13 mouse cellular contexts compared by ENCODE assay signal in genomic region chr11:100816801-100817200, GRCm38 (mm10). TPM values are rescaled to one million over a fixed set of nuclear protein-coding genes. Genes with fewer than 3 reads are reported as not detected.
DNase-seq lines count a peak whose midpoint lies in the region; ATAC-seq and TF ChIP-seq lines count a peak whose summit lies in the region.
"Had no signal": no experiment of that assay in that cellular context is flagged by ENCODE, and none has a peak within 500 bp of the region (broad histone marks: within the 10 kb centered on the region; RNA-seq: fewer than 3 reads in every experiment).

No protein-coding gene starts in this region.

- 58% methylated on average over 4 of the region's 4 CpGs for WGBS in hindbrain, postnatal 0 days
- WGBS in hindbrain, embryonic 14.5 days, result 71% methylated on average over 4 of the region's 4 CpGs
- 64% methylated on average over 4 of the region's 4 CpGs for WGBS in neural tube, embryonic 15.5 days

- H3K27me3 ChIP-seq in hindbrain, postnatal 0 days (ENCODE audit: insufficient read depth, low read length), result no peaks in the 10 kb centered on the region
- no peaks in the 10 kb centered on the region for H3K27me3 ChIP-seq in hindbrain, embryonic 14.5 days (ENCODE audit: control insufficient read depth, insufficient read depth, low read length)
- H3K27me3 ChIP-seq in neural tube, embryonic 15.5 days (replicated peaks), result no peaks in the 10 kb centered on the region
- H3K27me3 ChIP-seq: CH12.LX had no signal

- no peak for TF ChIP-seq CTCF in hindbrain, postnatal 0 days (IDR thresholded peaks at IDR 0.05; ENCODE audit: low read depth)

- no peak overlapping the region for H3K4me2 ChIP-seq in hindbrain, postnatal 0 days (ENCODE audit: low read depth, low read length)
- no peak overlapping the region for H3K4me2 ChIP-seq in hindbrain, embryonic 14.5 days (replicated peaks)
- H3K4me2 ChIP-seq in neural tube, embryonic 15.5 days, result no peak overlapping the region
- H3K4me2 ChIP-seq: heart, embryonic 11.5 days had no signal

- no peak overlapping the region for H3K9ac ChIP-seq in hindbrain, postnatal 0 days (replicated peaks; ENCODE audit: low read length)
- H3K9ac ChIP-seq in hindbrain, embryonic 14.5 days, result no peak overlapping the region
- H3K9ac ChIP-seq in neural tube, embryonic 15.5 days (replicated peaks), result no peak overlapping the region

- H3K4me3 ChIP-seq in hindbrain, postnatal 0 days (ENCODE audit: low read length), result no peak overlapping the region
- H3K4me3 ChIP-seq in hindbrain, embryonic 14.5 days (replicated peaks; ENCODE audit: low read length), result no peak overlapping the region
- H3K4me3 ChIP-seq in neural tube, embryonic 15.5 days (replicated peaks), result no peak overlapping the region

- no peaks in the 10 kb centered on the region for H3K4me1 ChIP-seq in hindbrain, postnatal 0 days (ENCODE audit: insufficient read depth, low read length)
- peaks cover 10% of the 10 kb centered on the region; the same call in 1 of the 2 replicates for H3K4me1 ChIP-seq in hindbrain, embryonic 14.5 days (replicated peaks; ENCODE audit: control insufficient read depth, insufficient read depth, low read length)
- peaks cover 22% of the 10 kb centered on the region for H3K4me1 ChIP-seq in neural tube, embryonic 15.5 days

- no peaks in the 10 kb centered on the region for H3K9me3 ChIP-seq in hindbrain, postnatal 0 days (ENCODE audit: low read length)
- H3K9me3 ChIP-seq in hindbrain, embryonic 14.5 days (ENCODE audit: control insufficient read depth, low read length), result no peaks in the 10 kb centered on the region
- H3K9me3 ChIP-seq in neural tube, embryonic 15.5 days (replicated peaks), result no peaks in the 10 kb centered on the region

- no peak overlapping the region for H3K27ac ChIP-seq in hindbrain, postnatal 0 days
- H3K27ac ChIP-seq in hindbrain, embryonic 14.5 days, result no peak overlapping the region
- 0 out of 2 replicates have a peak overlapping the region, but pooled peaks have one; percentile 18 for H3K27ac ChIP-seq in neural tube, embryonic 15.5 days (replicated peaks)

- peak; percentile 32 for DNase-seq in hindbrain, postnatal 0 days (ENCODE audit: low spot score)
- DNase-seq in hindbrain, embryonic 14.5 days (ENCODE audit: low spot score), result no peak
- no peak for DNase-seq in neural tube, embryonic 10.5 days (ENCODE audit: extremely low spot score, low spot score)
- peak; percentile 77 to 83 for DNase-seq in cerebellum, postnatal 14 days
- DNase-seq in testis, postnatal 10 days (ENCODE audit: low spot score), result no peak
- DNase-seq: thymus, adult 18-20 months had no signal

- no peaks in the 10 kb centered on the region for H3K36me3 ChIP-seq in hindbrain, postnatal 0 days (ENCODE audit: insufficient read depth, low read length)
- H3K36me3 ChIP-seq in hindbrain, embryonic 14.5 days (replicated peaks; ENCODE audit: control insufficient read depth, insufficient read depth), result no peaks in the 10 kb centered on the region
- no peaks in the 10 kb centered on the region for H3K36me3 ChIP-seq in neural tube, embryonic 15.5 days

- ATAC-seq in hindbrain, postnatal 0 days, result no peak
- no peak for ATAC-seq in hindbrain, embryonic 14.5 days (ENCODE audit: low FRiP score)
- ATAC-seq in neural tube, embryonic 15.5 days (ENCODE audit: low FRiP score), result no peak
- ATAC-seq in megakaryocyte-erythroid progenitor cell, adult 5-6 weeks (replicated peaks; ENCODE audit: low FRiP score, low TSS enrichment, poor library complexity, severe bottlenecking), result 0 out of 2 replicates have a peak, but pooled peaks have one; percentile 6

RNA-seq across cellular contexts. Expression of gene Stat5b, which starts 33.7 kb away (rescaled TPM):
- 21.8 and 25.0 TPM in 2 replicates for total RNA-seq in hindbrain, postnatal 0 days (2014; rRNA removed)
- polyA plus RNA-seq in hindbrain, postnatal 0 days (2015; fragmentation: Nextera tagmentation; extraction: Ambion mirVana), result 12.5 and 12.8 TPM in 2 replicates
- polyA plus RNA-seq in hindbrain, embryonic 14.5 days (2014; fragmentation: Nextera tagmentation; extraction: Ambion mirVana), result 19.0 and 19.8 TPM in 2 replicates
- polyA plus RNA-seq in neural tube, embryonic 15.5 days (2015; fragmentation: Nextera tagmentation; extraction: Ambion mirVana), result 18.5 and 25.5 TPM in 2 replicates
- total RNA-seq in megakaryocyte-erythroid progenitor cell, adult 5-6 weeks (2014; fragmentation: Nextera tagmentation), result 45.1 and 53.5 TPM in 2 replicates
- total RNA-seq in megakaryocyte-erythroid progenitor cell, adult 5-6 weeks (2017), result 37.0 and 58.7 TPM in 2 replicates

RNA-seq across cellular contexts. Expression of gene Stat5a, which starts 42.4 kb away (rescaled TPM):
- 4.1 and 5.5 TPM in 2 replicates for total RNA-seq in hindbrain, postnatal 0 days (2014; rRNA removed)
- polyA plus RNA-seq in hindbrain, postnatal 0 days (2015; fragmentation: Nextera tagmentation; extraction: Ambion mirVana), result 2.5 and 3.3 TPM in 2 replicates
- 1.4 and 1.7 TPM in 2 replicates for polyA plus RNA-seq in hindbrain, embryonic 14.5 days (2014; fragmentation: Nextera tagmentation; extraction: Ambion mirVana)
- 2.1 and 10.1 TPM in 2 replicates for polyA plus RNA-seq in neural tube, embryonic 15.5 days (2015; fragmentation: Nextera tagmentation; extraction: Ambion mirVana)
- total RNA-seq in megakaryocyte-erythroid progenitor cell, adult 5-6 weeks (2014; fragmentation: Nextera tagmentation), result 81.1 and 116 TPM in 2 replicates
- 55.9 and 62.7 TPM in 2 replicates for total RNA-seq in megakaryocyte-erythroid progenitor cell, adult 5-6 weeks (2017)

RNA-seq across cellular contexts. Expression of gene Ghdc, which starts 46.0 kb away (rescaled TPM):
- 15.9 and 20.9 TPM in 2 replicates for total RNA-seq in hindbrain, postnatal 0 days (2014; rRNA removed)
- 7.5 and 8.3 TPM in 2 replicates for polyA plus RNA-seq in hindbrain, postnatal 0 days (2015; fragmentation: Nextera tagmentation; extraction: Ambion mirVana)
- 2.7 and 4.4 TPM in 2 replicates for polyA plus RNA-seq in hindbrain, embryonic 14.5 days (2014; fragmentation: Nextera tagmentation; extraction: Ambion mirVana)
- polyA plus RNA-seq in neural tube, embryonic 15.5 days (2015; fragmentation: Nextera tagmentation; extraction: Ambion mirVana), result 8.5 and 9.9 TPM in 2 replicates
- total RNA-seq in megakaryocyte-erythroid progenitor cell, adult 5-6 weeks (2014; fragmentation: Nextera tagmentation), result 1.5 and 8.0 TPM in 2 replicates
- total RNA-seq in megakaryocyte-erythroid progenitor cell, adult 5-6 weeks (2017), result 1.3 and 1.7 TPM in 2 replicates

RNA-seq across cellular contexts. Expression of gene Hcrt, which starts 54.1 kb away (rescaled TPM):
- total RNA-seq in hindbrain, postnatal 0 days (2014; rRNA removed), result 6.9 TPM in 1 of 2 replicates, not detected in the other
- 0.88 and 1.2 TPM in 2 replicates for polyA plus RNA-seq in hindbrain, postnatal 0 days (2015; fragmentation: Nextera tagmentation; extraction: Ambion mirVana)
- 0.78 TPM in 1 of 2 replicates, not detected in the other for polyA plus RNA-seq in hindbrain, embryonic 14.5 days (2014; fragmentation: Nextera tagmentation; extraction: Ambion mirVana)
- 0.33 and 0.75 TPM in 2 replicates for polyA plus RNA-seq in neural tube, embryonic 15.5 days (2015; fragmentation: Nextera tagmentation; extraction: Ambion mirVana)
- total RNA-seq in megakaryocyte-erythroid progenitor cell, adult 5-6 weeks (2014; fragmentation: Nextera tagmentation), result not detected in 2 replicates
- total RNA-seq in megakaryocyte-erythroid progenitor cell, adult 5-6 weeks (2017), result not detected in 2 replicates
- total RNA-seq: CH12.LX; megakaryocyte progenitor cell, adult 5-6 weeks had no signal
- polyA plus RNA-seq: heart, embryonic 11.5 days; hindbrain, embryonic 11.5 days; large intestine, adult 2 months had no signal

RNA-seq across cellular contexts. Expression of gene Kcnh4, which starts 57.1 kb away (rescaled TPM):
- 10.0 and 12.9 TPM in 2 replicates for total RNA-seq in hindbrain, postnatal 0 days (2014; rRNA removed)
- polyA plus RNA-seq in hindbrain, postnatal 0 days (2015; fragmentation: Nextera tagmentation; extraction: Ambion mirVana), result 3.6 and 4.2 TPM in 2 replicates
- 7.6 and 8.8 TPM in 2 replicates for polyA plus RNA-seq in hindbrain, embryonic 14.5 days (2014; fragmentation: Nextera tagmentation; extraction: Ambion mirVana)
- 6.0 and 9.0 TPM in 2 replicates for polyA plus RNA-seq in neural tube, embryonic 15.5 days (2015; fragmentation: Nextera tagmentation; extraction: Ambion mirVana)
- total RNA-seq in megakaryocyte-erythroid progenitor cell, adult 5-6 weeks (2014; fragmentation: Nextera tagmentation), result 0.57 TPM in 1 of 2 replicates, not detected in the other
- total RNA-seq in megakaryocyte-erythroid progenitor cell, adult 5-6 weeks (2017), result not detected in 2 replicates
- total RNA-seq: megakaryocyte progenitor cell, adult 5-6 weeks had no signal
- polyA plus RNA-seq: heart, embryonic 11.5 days had no signal

Comparison
In these comparisons a context has a peak if more than half of its experiments do, and no peak if none do; other contexts are left out.
1. DNase-seq: peak in hindbrain, postnatal 0 days (single experiment) and cerebellum, postnatal 14 days (2 of 2); none in hindbrain, embryonic 14.5 days (single experiment), neural tube, embryonic 10.5 days (single experiment) and testis, postnatal 10 days (single experiment).